ENCODE assay signal across 18 mouse cellular contexts in the genomic region with DNA sequence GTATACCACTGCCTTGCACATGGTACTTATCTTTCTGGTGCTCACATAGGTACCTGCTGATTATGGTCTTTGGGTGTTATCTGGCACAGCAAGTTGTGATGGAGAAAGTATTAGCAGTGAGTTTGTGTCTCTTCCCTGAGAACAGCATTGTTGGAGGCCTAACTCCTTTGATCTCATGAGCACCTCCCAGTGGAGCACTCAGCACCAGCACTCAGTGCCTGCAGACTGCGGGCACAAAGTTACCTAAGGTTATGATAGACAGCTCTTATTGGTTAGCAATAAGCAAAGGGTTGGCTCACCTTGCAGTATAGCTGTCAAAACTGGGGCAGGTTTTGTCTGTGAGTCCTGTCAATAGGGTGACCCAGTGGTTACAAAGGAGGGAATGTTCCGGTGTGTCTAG. TPM values are rescaled to one million over a fixed set of nuclear protein-coding genes. Genes with fewer than 3 reads are reported as not detected.
DNase-seq lines count a peak whose midpoint lies in the region; ATAC-seq and TF ChIP-seq lines count a peak whose summit lies in the region.
"Had no signal": no experiment of that assay in that cellular context is flagged by ENCODE, and none has a peak within 500 bp of the region (broad histone marks: within the 10 kb centered on the region; RNA-seq: fewer than 3 reads in every experiment).

No protein-coding gene starts in this region.

- 96% methylated on average over 2 of the region's 2 CpGs for WGBS in kidney, postnatal 0 days
- WGBS in liver, embryonic 13.5 days (ENCODE audit: insufficient replicate concordance) = 81% methylated on average over 2 of the region's 2 CpGs
- WGBS in heart, adult 2 months = 94% methylated on average over 2 of the region's 2 CpGs

- H3K36me3 ChIP-seq in kidney, postnatal 0 days (ENCODE audit: insufficient read depth, low read length) = peaks cover 11% of the 10 kb centered on the region; the same call in 1 of the 2 replicates
- H3K36me3 ChIP-seq in liver, embryonic 13.5 days = peaks cover 15% of the 10 kb centered on the region
- H3K36me3 ChIP-seq in heart, adult 2 months (ENCODE audit: control insufficient read depth, insufficient read depth, low read length) = peaks cover 4% of the 10 kb centered on the region

- 0 out of 2 replicates have a peak, but pooled peaks have one; percentile 9 for TF ChIP-seq CTCF in kidney, postnatal 0 days (IDR thresholded peaks at IDR 0.05; ENCODE audit: low read depth)
- TF ChIP-seq CTCF in heart, adult 2 months (IDR thresholded peaks at IDR 0.05) = no peak

- H3K27ac ChIP-seq in kidney, postnatal 0 days = no peak overlapping the region
- H3K27ac ChIP-seq in liver, embryonic 13.5 days = no peak overlapping the region
- H3K27ac ChIP-seq in heart, adult 2 months = no peak overlapping the region
- H3K27ac ChIP-seq: macrophage had no signal

- H3K9ac ChIP-seq in kidney, postnatal 0 days (ENCODE audit: low read depth, low read length) = no peak overlapping the region
- no peak overlapping the region for H3K9ac ChIP-seq in liver, embryonic 13.5 days
- no peak overlapping the region for H3K9ac ChIP-seq in heart, adult 2 months (ENCODE audit: low read depth, low read length)
- H3K9ac ChIP-seq: heart, embryonic 12.5 days had no signal

- H3K9me3 ChIP-seq in kidney, postnatal 0 days (replicated peaks; ENCODE audit: low read length) = no peaks in the 10 kb centered on the region
- no peaks in the 10 kb centered on the region for H3K9me3 ChIP-seq in liver, embryonic 13.5 days (replicated peaks)
- H3K9me3 ChIP-seq: G1E; heart, embryonic 12.5 days had no signal

- H3K4me3 ChIP-seq in kidney, postnatal 0 days (replicated peaks; ENCODE audit: low read depth, low read length) = no peak overlapping the region
- no peak overlapping the region for H3K4me3 ChIP-seq in liver, embryonic 13.5 days (replicated peaks)
- H3K4me3 ChIP-seq in heart, adult 2 months = no peak overlapping the region
- H3K4me3 ChIP-seq: erythroblast, embryonic 14.5 days; heart, embryonic 12.5 days had no signal

- no peak for ATAC-seq in kidney, postnatal 0 days (replicated peaks; ENCODE audit: low FRiP score, low read depth)
- ATAC-seq in liver, embryonic 13.5 days (ENCODE audit: low read depth) = peak; percentile 4; the same call in 1 of the 2 replicates

- no peak for DNase-seq in kidney, postnatal 0 days (ENCODE audit: low spot score)
- DNase-seq in kidney, adult 9 months = no peak
- DNase-seq in 416B (ENCODE audit: low read depth) = peak; percentile 48
- DNase-seq in ES-CJ7 (ENCODE audit: low read depth, low spot score) = peak; percentile 63
- DNase-seq in liver, embryonic 13.5 days = peak; percentile 18
- DNase-seq in heart, postnatal 36 days = no peak
- DNase-seq in heart, adult 2 months = no peak
- DNase-seq in ovary, postnatal 10 days (ENCODE audit: low spot score) = no peak
- DNase-seq: cerebellum, adult 2 months; gastrocnemius, postnatal 14 days; kidney, adult 18-20 months; right cerebral cortex, postnatal 14 days; thymus, postnatal 25 days had no signal

- 0 out of 2 replicates have a peak, but pooled peaks cover 3% of the 10 kb centered on the region for H3K79me2 ChIP-seq in heart, adult 2 months (replicated peaks; ENCODE audit: control insufficient read depth, insufficient read depth, low read length)

- no peaks in the 10 kb centered on the region for H3K27me3 ChIP-seq in kidney, postnatal 0 days (ENCODE audit: insufficient read depth, low read length)
- no peaks in the 10 kb centered on the region for H3K27me3 ChIP-seq in liver, embryonic 13.5 days
- no peaks in the 10 kb centered on the region for H3K27me3 ChIP-seq in heart, adult 2 months (ENCODE audit: control insufficient read depth, insufficient read depth, low read length)
- H3K27me3 ChIP-seq: heart, embryonic 12.5 days had no signal

- intact Hi-C loops in heart, postnatal 36 days (cut with DNase I) = no loop called here
- intact Hi-C loops in heart, adult 2 months (cut with DNase I) = no loop called here

- H3K4me1 ChIP-seq in kidney, postnatal 0 days (replicated peaks; ENCODE audit: insufficient read depth, low read length) = 0 out of 2 replicates have a peak, but pooled peaks cover 9% of the 10 kb centered on the region
- H3K4me1 ChIP-seq in liver, embryonic 13.5 days (replicated peaks) = peaks cover 50% of the 10 kb centered on the region
- H3K4me1 ChIP-seq in heart, adult 2 months (ENCODE audit: control insufficient read depth, insufficient read depth, low read length) = peaks cover 10% of the 10 kb centered on the region

- no peak for TF ChIP-seq POLR2A in heart, adult 2 months (IDR thresholded peaks at IDR 0.05; ENCODE audit: insufficient read depth, low read depth, low read length)

- no peak overlapping the region for H3K4me2 ChIP-seq in kidney, postnatal 0 days (ENCODE audit: low read length)
- no peak overlapping the region for H3K4me2 ChIP-seq in liver, embryonic 13.5 days
- H3K4me2 ChIP-seq: heart, embryonic 12.5 days had no signal

- TF ChIP-seq EP300 in heart, adult 2 months (IDR thresholded peaks at IDR 0.05; ENCODE audit: insufficient read depth, low read depth, low read length) = no peak

RNA-seq across cellular contexts. Expression of a gene that starts 1.8 kb away (rescaled TPM):
- 286 and 317 TPM in 2 replicates for polyA plus RNA-seq in kidney, postnatal 0 days (2015; fragmentation: Nextera tagmentation; extraction: Ambion mirVana)
- polyA plus RNA-seq in liver, embryonic 13.5 days (2015; fragmentation: Nextera tagmentation; extraction: Ambion mirVana) = 273 and 316 TPM in 2 replicates
- 100 to 1,000 TPM; 320 to 392 TPM for total RNA-seq in heart, postnatal 36 days (2021)
- 100 to 1,000 TPM; 351 to 359 TPM for total RNA-seq in heart, adult 2 months (2021)
- 206 and 250 TPM in 2 replicates for polyA plus RNA-seq in heart, adult 2 months (2012; rRNA removed)

RNA-seq across cellular contexts. Expression of a gene that starts 15.5 kb away (rescaled TPM):
- polyA plus RNA-seq in kidney, postnatal 0 days (2015; fragmentation: Nextera tagmentation; extraction: Ambion mirVana) = 19.1 and 22.5 TPM in 2 replicates
- polyA plus RNA-seq in liver, embryonic 13.5 days (2015; fragmentation: Nextera tagmentation; extraction: Ambion mirVana) = 13.4 and 16.1 TPM in 2 replicates
- total RNA-seq in heart, postnatal 36 days (2021) = 10 to 100 TPM; 16.7 to 17.9 TPM
- 10 to 100 TPM; 17.0 to 21.2 TPM for total RNA-seq in heart, adult 2 months (2021)
- 11.9 and 21.5 TPM in 2 replicates for polyA plus RNA-seq in heart, adult 2 months (2012; rRNA removed)

RNA-seq across cellular contexts. Expression of a gene that starts 41.1 kb away (rescaled TPM):
- 21.2 and 23.5 TPM in 2 replicates for polyA plus RNA-seq in kidney, postnatal 0 days (2015; fragmentation: Nextera tagmentation; extraction: Ambion mirVana)
- polyA plus RNA-seq in liver, embryonic 13.5 days (2015; fragmentation: Nextera tagmentation; extraction: Ambion mirVana) = 1.4 and 1.6 TPM in 2 replicates
- 1 to 10 TPM; 1.4 TPM for total RNA-seq in heart, postnatal 36 days (2021)
- total RNA-seq in heart, adult 2 months (2021) = 1 to 10 TPM; 1.6 to 2.4 TPM
- polyA plus RNA-seq in heart, adult 2 months (2012; rRNA removed) = 2.6 and 3.6 TPM in 2 replicates
- total RNA-seq: hematopoietic stem cell, adult 5-6 weeks had no signal
- polyA plus RNA-seq: erythroblast, embryonic 14.5 days; G1E; macrophage had no signal

Comparison
In these comparisons a context has a peak if more than half of its experiments do, and no peak if none do; other contexts are left out.
1. DNase-seq: peak in 416B (single experiment), ES-CJ7 (single experiment) and liver, embryonic 13.5 days (single experiment); none in kidney, postnatal 0 days (single experiment), kidney, adult 9 months (single experiment), heart, postnatal 36 days (0 of 2), heart, adult 2 months (0 of 2) and ovary, postnatal 10 days (single experiment).